Mouse (Mus musculus) cerebellum, adult 18-20 months (tissue): ENCODE measurements around the gene Ppp1r16b.

Source experiments
- DNase-seq, 2 experiments: peaks; one replicate each; pipeline ENCODE4 v3.0.0; 2021

Ppp1r16b gene

GRCm38 (mm10) chr2:158668433-158669010 lies 3.3 kb downstream of the Ppp1r16b start:
- DNase-seq = no peak

DNA sequence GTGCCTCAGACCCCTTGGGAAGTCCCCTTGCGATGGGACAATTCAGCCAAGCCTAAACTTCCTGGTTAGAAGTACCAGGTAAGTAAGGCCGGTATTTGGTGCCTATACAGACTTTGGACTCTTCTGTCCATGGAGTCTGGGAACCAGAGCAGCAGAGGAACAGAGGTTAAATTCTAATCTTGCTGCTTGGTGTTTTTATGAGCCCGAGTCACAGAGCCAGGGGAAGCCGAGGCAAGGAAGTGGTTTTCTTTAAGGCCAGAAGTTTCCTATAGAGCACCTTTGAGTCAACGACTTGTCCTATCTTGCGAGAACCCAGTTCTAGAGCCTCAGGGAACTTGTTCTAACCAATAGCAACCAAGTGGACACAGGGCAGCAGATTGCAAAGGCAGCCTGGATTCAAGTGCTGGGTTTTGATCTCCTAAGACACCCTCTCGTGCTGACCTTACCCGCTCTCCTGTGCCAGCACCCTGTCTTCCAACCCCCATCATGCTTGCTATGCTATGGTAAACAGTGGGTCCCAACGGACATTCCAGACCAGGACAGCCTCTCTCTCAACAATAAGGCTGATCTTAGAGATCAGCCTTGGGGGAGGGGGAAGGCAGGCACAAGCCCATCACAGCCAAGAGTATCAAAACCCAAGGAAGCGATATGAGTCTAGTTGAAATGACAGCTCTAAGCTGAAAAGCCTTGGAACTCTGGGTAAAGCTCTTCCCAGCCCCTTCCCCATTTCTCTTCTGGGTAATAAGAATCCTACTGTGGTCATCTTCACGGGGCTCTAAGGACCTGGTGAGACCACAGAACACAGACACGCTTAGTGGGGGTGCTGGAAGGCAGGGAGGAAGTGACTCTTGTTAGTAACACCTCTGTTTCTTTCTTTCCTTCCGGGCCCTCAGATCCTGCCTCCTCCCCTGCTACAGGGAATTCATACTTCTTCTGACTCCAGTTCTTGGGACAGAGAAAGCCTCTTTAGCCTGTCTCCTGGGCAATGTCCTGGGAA lies 4.3 kb downstream of the Ppp1r16b start:
- DNase-seq = no peak

DNA sequence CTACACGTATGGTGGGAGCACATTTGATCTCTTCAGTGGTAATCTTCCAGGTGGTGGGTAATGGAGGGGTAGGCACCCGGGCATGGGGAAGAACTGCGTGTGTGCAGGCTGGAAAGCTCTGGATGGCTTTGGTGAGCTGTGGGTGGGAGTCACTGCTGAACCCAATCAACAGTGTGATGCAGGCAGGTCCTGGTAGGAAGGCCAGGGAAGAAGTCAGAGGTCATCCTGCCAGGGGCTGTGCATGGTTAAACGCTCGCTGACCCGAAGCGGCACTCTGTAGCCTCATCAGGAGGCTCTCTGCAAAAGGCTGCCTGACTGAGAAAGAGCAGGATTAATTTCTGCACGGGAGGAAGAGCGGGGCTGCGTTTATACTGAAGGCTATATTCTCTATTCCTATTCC lies 5.4 kb downstream of the Ppp1r16b start:
- no peak for DNase-seq

DNA sequence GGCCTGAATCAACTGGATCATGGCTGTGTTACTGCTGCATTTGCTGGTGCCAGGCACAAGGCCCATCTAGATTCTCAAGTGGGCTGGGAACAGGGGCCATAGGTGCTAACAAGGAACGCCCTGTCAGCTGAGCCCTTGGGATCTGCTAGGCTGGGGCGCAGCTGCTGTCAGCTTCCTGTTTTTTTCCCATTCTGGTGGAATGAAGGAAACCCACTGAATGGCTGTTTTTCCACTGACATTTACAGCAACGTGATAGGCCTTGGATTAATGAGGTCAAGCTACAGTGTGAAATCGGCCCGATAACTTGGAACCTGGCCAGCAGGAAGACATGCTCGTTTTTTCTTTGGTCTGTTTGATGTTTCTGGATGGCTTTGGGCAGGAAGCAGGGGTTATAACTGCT lies 7.6 kb downstream of the Ppp1r16b start:
- no peak for DNase-seq

- no peak for DNase-seq
These were observed 8.3 kb downstream of the Ppp1r16b start for GRCm38 (mm10) chr2:158673493-158673892.

GRCm38 (mm10) chr2:158674131-158674530 lies 8.9 kb downstream of the Ppp1r16b start:
- DNase-seq = no peak

DNA sequence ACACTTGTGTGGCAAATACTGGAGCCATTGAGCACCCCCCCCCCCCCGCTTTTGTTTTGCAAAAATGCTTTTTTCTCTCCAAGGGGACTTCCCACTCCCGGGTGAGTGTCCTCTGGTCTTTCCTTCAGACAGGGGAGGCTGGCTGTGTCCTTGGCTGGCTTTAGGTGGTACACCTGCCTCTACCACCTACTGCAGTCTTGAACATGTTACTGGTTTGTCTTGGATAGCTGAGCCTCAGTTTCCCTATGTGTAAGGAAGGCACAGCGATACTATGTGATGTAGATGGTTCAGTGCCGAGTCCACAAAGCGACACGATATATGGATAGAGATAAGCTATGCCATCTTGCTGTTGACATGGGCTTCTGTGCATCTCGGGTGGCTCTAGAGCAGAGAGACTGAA lies 9.6 kb downstream of the Ppp1r16b start:
- DNase-seq = no peak

- DNase-seq = no peak
These were observed 10.0 kb downstream of the Ppp1r16b start for GRCm38 (mm10) chr2:158675161-158675560.

- DNase-seq = no peak
These were observed 10.8 kb downstream of the Ppp1r16b start for GRCm38 (mm10) chr2:158675907-158676533.

GRCm38 (mm10) chr2:158677946-158678345 lies 12.7 kb downstream of the Ppp1r16b start:
- DNase-seq = no peak

DNA sequence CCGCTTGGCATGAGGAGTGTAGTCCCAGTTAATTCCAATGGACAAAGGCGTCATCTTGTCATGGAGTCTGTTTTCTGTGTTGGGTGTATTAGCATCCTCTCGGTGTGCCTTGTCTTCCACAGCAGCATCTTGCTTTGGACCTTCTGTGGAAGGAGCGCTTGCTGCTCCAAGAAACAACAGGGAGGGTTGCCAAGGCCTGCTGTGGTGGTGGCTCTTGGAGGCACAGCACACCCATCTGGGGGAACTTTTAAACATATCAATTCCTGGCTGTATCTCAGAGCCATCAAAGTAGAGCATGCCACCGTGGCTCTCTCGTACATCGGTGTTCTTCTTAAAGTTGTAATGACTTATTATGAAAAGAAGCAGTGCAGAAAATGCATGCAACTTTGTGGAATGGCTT lies 13.9 kb downstream of the Ppp1r16b start:
- no peak for DNase-seq

DNA sequence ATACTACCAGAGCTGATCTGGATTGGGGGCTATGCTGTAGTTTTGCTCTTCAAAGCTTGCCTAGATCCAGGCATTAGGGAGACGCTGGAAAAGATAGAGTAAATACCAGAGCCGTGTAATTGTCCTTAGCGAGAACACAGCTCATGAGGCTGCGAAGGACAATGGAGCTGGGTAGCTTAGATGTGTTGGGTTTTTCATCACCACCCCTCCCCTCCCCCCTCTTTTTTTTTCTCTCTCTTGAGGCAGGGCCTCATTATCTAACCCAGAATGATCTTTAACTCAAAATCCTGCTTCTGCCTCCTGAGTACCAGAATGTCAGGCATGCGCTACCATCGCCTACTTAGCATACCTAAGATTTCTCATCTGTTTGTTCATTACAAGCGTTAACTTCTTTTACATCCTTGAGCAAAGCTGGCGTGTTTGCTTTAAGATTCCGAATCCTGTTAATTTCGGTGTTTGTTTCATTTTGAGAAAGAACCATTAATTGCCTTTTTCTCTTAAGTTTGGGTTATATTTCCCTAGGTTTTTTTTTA lies 15.2 kb downstream of the Ppp1r16b start:
- DNase-seq = no peak

GRCm38 (mm10) chr2:158681714-158682113 lies 16.5 kb downstream of the Ppp1r16b start:
- no peak for DNase-seq

DNA sequence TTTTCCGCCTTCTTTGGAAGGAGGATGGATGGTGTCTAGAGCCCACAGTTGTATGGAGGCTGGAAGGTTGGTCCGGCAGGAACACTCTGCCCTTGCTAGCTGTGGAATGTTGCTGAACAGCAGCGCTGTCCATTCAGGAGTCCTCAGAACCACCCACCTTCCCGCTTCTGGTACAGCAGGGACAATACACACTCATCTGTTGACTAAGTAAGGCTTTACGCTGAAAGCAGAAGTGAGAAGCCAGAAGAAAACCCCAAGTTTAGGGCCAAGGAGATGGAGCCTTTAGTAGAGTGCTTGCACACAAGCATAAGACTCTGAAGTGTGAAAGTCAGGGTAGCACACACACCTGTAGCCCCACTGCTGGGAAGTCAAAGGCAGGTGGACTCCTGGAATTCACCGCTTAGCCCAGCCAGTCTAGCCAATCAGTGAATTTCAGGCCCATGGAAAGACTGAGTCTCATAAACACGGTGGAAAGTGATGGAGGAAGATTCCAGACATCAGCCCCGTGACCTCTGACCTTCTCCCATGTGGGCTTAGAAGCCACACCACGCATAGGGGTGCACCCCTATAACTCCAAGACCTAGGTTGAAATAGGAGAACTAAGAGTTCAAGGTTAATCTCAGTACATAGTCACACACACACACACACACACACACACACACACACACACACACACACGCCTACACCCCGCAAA lies 17.3 kb downstream of the Ppp1r16b start:
- no peak for DNase-seq

GRCm38 (mm10) chr2:158683038-158683413 lies 17.8 kb downstream of the Ppp1r16b start:
- no peak for DNase-seq

DNA sequence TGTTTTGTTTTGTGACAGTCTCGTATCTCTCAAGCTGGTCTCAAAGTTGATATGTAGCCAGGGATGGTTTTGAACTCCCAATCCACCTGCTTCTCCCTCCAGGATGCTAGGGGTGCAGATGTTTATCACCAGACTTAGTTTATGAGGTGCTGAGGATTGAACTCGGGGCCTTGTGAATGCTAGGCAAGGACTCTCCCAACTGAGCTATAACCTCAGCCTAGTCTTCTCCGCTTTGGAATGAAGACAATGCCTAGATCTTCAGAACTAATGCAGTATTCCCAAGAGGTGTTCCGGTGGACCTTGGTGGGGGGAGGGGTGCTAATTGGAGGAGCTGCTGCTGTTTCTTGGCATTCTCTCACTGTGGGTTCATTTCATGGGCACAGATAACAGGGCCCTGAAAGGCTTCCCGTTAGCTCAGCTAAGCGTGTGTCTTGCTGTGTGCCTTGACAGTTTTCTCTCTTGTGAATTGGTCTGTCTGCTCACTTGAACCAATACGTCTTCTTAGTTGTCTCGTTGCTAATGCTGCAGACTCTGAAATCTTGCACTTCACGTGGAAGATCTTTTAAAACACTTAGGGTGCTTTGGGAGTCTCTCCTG lies 19.1 kb downstream of the Ppp1r16b start:
- DNase-seq = no peak

GRCm38 (mm10) chr2:158684910-158685309 lies 19.7 kb downstream of the Ppp1r16b start:
- no peak for DNase-seq

GRCm38 (mm10) chr2:158686394-158686793 lies 21.2 kb downstream of the Ppp1r16b start:
- no peak for DNase-seq

DNA sequence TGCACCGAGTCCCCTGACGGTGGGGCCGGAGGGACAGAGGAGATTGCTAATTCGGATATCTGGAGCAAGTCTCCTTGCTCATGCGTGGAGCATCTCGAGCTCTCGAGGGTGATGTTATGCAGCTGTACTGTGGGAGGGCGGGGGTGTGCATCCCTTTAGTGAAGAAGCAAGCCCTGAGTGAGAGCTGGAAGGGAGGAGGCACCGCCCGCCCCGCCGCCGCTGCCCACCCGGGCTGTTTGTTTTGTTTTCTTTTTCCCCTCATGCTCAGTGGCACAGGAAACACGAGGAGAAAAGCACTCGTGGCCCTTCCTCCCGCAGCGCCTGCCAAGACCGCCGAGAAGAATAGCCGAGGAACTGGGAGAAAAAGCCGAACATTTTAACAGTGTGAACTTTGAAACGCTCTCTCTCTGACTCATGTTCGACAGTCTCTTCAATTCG lies 22.6 kb downstream of the Ppp1r16b start:
- peak in 1 of 2 experiments; percentile 15 for DNase-seq

- DNase-seq = no peak
These were observed 23.9 kb downstream of the Ppp1r16b start for GRCm38 (mm10) chr2:158689060-158689459.

- DNase-seq = peak in 1 of 2 experiments; percentile 7
These were observed 24.4 kb downstream of the Ppp1r16b start for GRCm38 (mm10) chr2:158689640-158690039.

GRCm38 (mm10) chr2:158690116-158690515 lies 24.9 kb downstream of the Ppp1r16b start:
- DNase-seq = no peak
